Mouse (Mus musculus): Measurements from ENCODE around the gene Pde11a.

The Pde11a gene

GRCm38 (mm10) chr2:75988779-75989363 is 349.7 kb downstream of the Pde11a start:
- WGBS: 39% methylated on average over 7 of the region's 7 CpGs

- WGBS: 29% methylated on average over 4 of the region's 4 CpGs
Observed at GRCm38 (mm10) chr2:75988378-75988777, 350.2 kb downstream of the Pde11a start.

- 69% methylated on average over 9 of the region's 9 CpGs for WGBS
Observed at GRCm38 (mm10) chr2:75987739-75988138, 350.8 kb downstream of the Pde11a start.

- WGBS: 5% methylated on average over 2 of the region's 2 CpGs
Observed at GRCm38 (mm10) chr2:75985124-75985523, 353.4 kb downstream of the Pde11a start.

- 94% methylated on average over 3 of the region's 3 CpGs for WGBS
Observed at GRCm38 (mm10) chr2:75983847-75984246, 354.7 kb downstream of the Pde11a start.

GRCm38 (mm10) chr2:75983091-75983490 is 355.5 kb downstream of the Pde11a start:
- WGBS: 98% methylated on average over 3 of the region's 3 CpGs

GRCm38 (mm10) chr2:75982626-75983025 is 355.9 kb downstream of the Pde11a start:
- WGBS: 98% methylated on average over 4 of the region's 4 CpGs

- 1% methylated on average over 34 of the region's 34 CpGs for WGBS
Observed at GRCm38 (mm10) chr2:75981440-75982081, 357.0 kb downstream of the Pde11a start, which contains the start of gene Ttc30a1. TSS of gene Ttc30a1 (minus strand) at chr2:75981967.

GRCm38 (mm10) chr2:75980933-75981439 is 357.6 kb downstream of the Pde11a start:
- WGBS: 98% methylated on average over 13 of the region's 13 CpGs

GRCm38 (mm10) chr2:75977752-75978368 is 360.7 kb downstream of the Pde11a start, which contains the start of gene Ttc30a2:
TSS of gene Ttc30a2 (minus strand) at chr2:75978170.
- WGBS: 36% methylated on average over 23 of the region's 24 CpGs

GRCm38 (mm10) chr2:75976070-75976469 is 362.5 kb downstream of the Pde11a start:
- WGBS: 88% methylated on average over 2 of the region's 2 CpGs

- 88% methylated on average over 9 of the region's 9 CpGs for WGBS
Observed at GRCm38 (mm10) chr2:75974131-75974530, 364.4 kb downstream of the Pde11a start.

GRCm38 (mm10) chr2:75964972-75965371 is 373.6 kb downstream of the Pde11a start:
- 6% methylated on average over 5 of the region's 5 CpGs for WGBS

- whole genome bisulfite sequencing: 11% methylated on average over 14 of the region's 14 CpGs
Observed at GRCm38 (mm10) chr2:75964512-75964911, 374.1 kb downstream of the Pde11a start.

GRCm38 (mm10) chr2:75964051-75964450 is 374.5 kb downstream of the Pde11a start:
- 70% methylated on average over 5 of the region's 5 CpGs for WGBS

GRCm38 (mm10) chr2:75963211-75963840 is 375.2 kb downstream of the Pde11a start:
- 84% methylated on average over 10 of the region's 10 CpGs for WGBS

- WGBS: 47% methylated on average over 15 of the region's 15 CpGs
Observed at GRCm38 (mm10) chr2:75960366-75961330, 377.9 kb downstream of the Pde11a start.

GRCm38 (mm10) chr2:75959850-75960365 is 378.7 kb downstream of the Pde11a start:
- 33% methylated on average over 15 of the region's 15 CpGs for WGBS

- WGBS: 63% methylated on average over 18 of the region's 18 CpGs
Observed at GRCm38 (mm10) chr2:75959183-75959849, 379.3 kb downstream of the Pde11a start.

- WGBS: 59% methylated on average over 14 of the region's 14 CpGs
Observed at GRCm38 (mm10) chr2:75955709-75956108, 382.9 kb downstream of the Pde11a start.

Data from cerebral cortex, adult 2 months (tissue).